Mouse (Mus musculus) hindbrain, embryonic 11.5 days (tissue): ENCODE measurements around the gene Mcm3. TPM values are rescaled to one million over a fixed set of nuclear protein-coding genes. Genes with fewer than 3 reads are reported as not detected.

ENCODE experiments used
- ATAC-seq: fragments of 200-750 bp; cut with Nextera tagmentation; 2 replicates; pipeline ENCODE4 v1.8.0; 2017; ENCODE audit warnings: mild to moderate bottlenecking, moderate TSS enrichment, moderate library complexity; ENCODE audit not compliant: low FRiP score
- DNase-seq: peaks from one replicate; pipeline ENCODE4 v3.0.0-alpha.2; 2015; ENCODE audit warnings: low spot score
- H3K27ac ChIP-seq: fragments of 300-500 bp; sonication (generic); 2 replicates; pipeline ENCODE4 v1.5.1; 2014; ENCODE audit warnings: mild to moderate bottlenecking, low read depth, low read length
- H3K27me3 ChIP-seq: fragments of 300-500 bp; sonication (generic); 2 replicates; pipeline ENCODE4 v1.6.1; 2014; ENCODE audit warnings: mild to moderate bottlenecking, low read length, moderate library complexity, mixed read lengths; ENCODE audit not compliant: control insufficient read depth, insufficient read depth
- H3K36me3 ChIP-seq: fragments of 300-500 bp; sonication (generic); 2 replicates; pipeline ENCODE4 v1.6.1; 2014; ENCODE audit warnings: mild to moderate bottlenecking, low read length, moderate library complexity, mixed read lengths; ENCODE audit not compliant: control insufficient read depth, insufficient read depth
- H3K4me1 ChIP-seq: fragments of 300-500 bp; sonication (generic); replicated peaks from 2 replicates; pipeline ENCODE4 v1.6.1; 2014; ENCODE audit warnings: low read length, mixed read lengths; ENCODE audit not compliant: control insufficient read depth, insufficient read depth
- H3K4me2 ChIP-seq: fragments of 300-500 bp; sonication (generic); replicated peaks from 2 replicates; pipeline ENCODE4 v1.6.1; 2014; ENCODE audit warnings: mild to moderate bottlenecking, low read depth, low read length
- H3K4me3 ChIP-seq: fragments of 300-500 bp; sonication (generic); 2 replicates; pipeline ENCODE4 v1.5.1; 2014; ENCODE audit warnings: low read depth, low read length
- H3K9ac ChIP-seq: fragments of 300-500 bp; sonication (generic); 2 replicates; pipeline ENCODE4 v1.6.1; 2014; ENCODE audit warnings: low read depth, low read length
- H3K9me3 ChIP-seq: fragments of 300-500 bp; sonication (generic); 2 replicates; pipeline ENCODE4 v1.6.1; 2016; ENCODE audit warnings: low read length; ENCODE audit not compliant: control insufficient read depth
- WGBS: fragments of 180-500 bp; shearing (Covaris S2); extraction: QIAGEN DNeasy Blood & Tissue Kit; methylation state at CpG from one replicate; pipeline ENCODE4 v1.1.7; 2014; 5-methylcytosine and 5-hydroxymethylcytosine counted together
- polyA plus RNA-seq: library from polyadenylated mRNA; unstranded; fragments of >200 nt; fragmentation: Nextera tagmentation; extraction: Ambion mirVana; gene quantifications from 2 replicates; pipeline ENCODE4 v1.2.1, GENCODE M21; 2014

The Mcm3 gene
- polyA plus RNA-seq, 1 experiment from 2014 or later: 152 TPM

GRCm38 (mm10) chr1:20817596-20817995, 2.5 kb downstream of the Mcm3 start:
- no peaks in the 10 kb centered on the region for H3K4me1 ChIP-seq
- H3K9ac ChIP-seq: no peak overlapping the region
- H3K36me3 ChIP-seq: peaks cover 8% of the 10 kb centered on the region; the same call in 1 of the 2 replicates
- no peaks in the 10 kb centered on the region for H3K9me3 ChIP-seq
- 67% methylated on average over 12 of the region's 12 CpGs for WGBS
- ATAC-seq (no peak), DNase-seq (no peak)
- no peak overlapping the region for H3K4me3 ChIP-seq
- H3K4me2 ChIP-seq: no peak overlapping the region
- H3K27me3 ChIP-seq: no peaks in the 10 kb centered on the region
- no peak overlapping the region for H3K27ac ChIP-seq

- DNase-seq (no peak), ATAC-seq (no peak)
- Histone ChIP-seq H3K27ac (no peak overlapping the region), H3K4me2 (no peak overlapping the region), H3K27me3 (no peaks in the 10 kb centered on the region), H3K36me3 (peaks cover 8% of the 10 kb centered on the region; the same call in 1 of the 2 replicates), H3K4me3 (no peak overlapping the region), H3K9me3 (no peaks in the 10 kb centered on the region), H3K9ac (no peak overlapping the region), H3K4me1 (no peaks in the 10 kb centered on the region)
- WGBS: 88% methylated on average over 9 of the region's 9 CpGs
Observed at GRCm38 (mm10) chr1:20817172-20817571, 2.9 kb downstream of the Mcm3 start.

- ATAC-seq: no peak
- Histone ChIP-seq H3K4me3 (no peak overlapping the region), H3K27ac (no peak overlapping the region), H3K27me3 (no peaks in the 10 kb centered on the region), H3K36me3 (peaks cover 8% of the 10 kb centered on the region; the same call in 1 of the 2 replicates), H3K9me3 (no peaks in the 10 kb centered on the region), H3K4me2 (no peak overlapping the region), H3K9ac (no peak overlapping the region), H3K4me1 (no peaks in the 10 kb centered on the region)
- no peak for DNase-seq
- 94% methylated on average over 8 of the region's 8 CpGs for WGBS
Observed at GRCm38 (mm10) chr1:20814521-20814920, 5.6 kb downstream of the Mcm3 start.

- Histone ChIP-seq H3K4me2 (no peak overlapping the region), H3K9ac (no peak overlapping the region), H3K9me3 (no peaks in the 10 kb centered on the region), H3K27ac (no peak overlapping the region), H3K27me3 (no peaks in the 10 kb centered on the region), H3K4me1 (no peaks in the 10 kb centered on the region), H3K4me3 (no peak overlapping the region), H3K36me3 (peaks cover 16% of the 10 kb centered on the region)
- 96% methylated on average over 10 of the region's 10 CpGs for WGBS
- ATAC-seq (no peak), DNase-seq (no peak)
Observed at GRCm38 (mm10) chr1:20804526-20804925, 15.6 kb downstream of the Mcm3 start.

GRCm38 (mm10) chr1:20801682-20802390, 18.3 kb downstream of the Mcm3 start:
- ATAC-seq (peak; percentile 55), DNase-seq (peak; percentile 50)
- H3K4me2 ChIP-seq: no peak overlapping the region
- no peaks in the 10 kb centered on the region for H3K27me3 ChIP-seq
- no peak overlapping the region for H3K27ac ChIP-seq
- peaks cover 8% of the 10 kb centered on the region for H3K36me3 ChIP-seq
- 85% methylated on average over 8 of the region's 8 CpGs for WGBS
- no peaks in the 10 kb centered on the region for H3K4me1 ChIP-seq
- no peak overlapping the region for H3K9ac ChIP-seq
- no peak overlapping the region for H3K4me3 ChIP-seq
- H3K9me3 ChIP-seq: no peaks in the 10 kb centered on the region

GRCm38 (mm10) chr1:20801275-20801674, 18.8 kb downstream of the Mcm3 start:
- H3K4me1 ChIP-seq: no peaks in the 10 kb centered on the region
- no peak for DNase-seq
- peaks cover 4% of the 10 kb centered on the region; the same call in 1 of the 2 replicates for H3K36me3 ChIP-seq
- H3K9ac ChIP-seq: no peak overlapping the region
- H3K4me2 ChIP-seq: no peak overlapping the region
- WGBS: 93% methylated on average over 2 of the region's 2 CpGs
- no peaks in the 10 kb centered on the region for H3K9me3 ChIP-seq
- no peak overlapping the region for H3K4me3 ChIP-seq
- no peaks in the 10 kb centered on the region for H3K27me3 ChIP-seq
- H3K27ac ChIP-seq: no peak overlapping the region
- no peak for ATAC-seq

- H3K4me2 ChIP-seq: no peak overlapping the region
- H3K9ac ChIP-seq: no peak overlapping the region
- ATAC-seq: no peak
- no peaks in the 10 kb centered on the region for H3K9me3 ChIP-seq
- no peaks in the 10 kb centered on the region for H3K36me3 ChIP-seq
- no peak for DNase-seq
- H3K27me3 ChIP-seq: no peaks in the 10 kb centered on the region
- H3K4me1 ChIP-seq: no peaks in the 10 kb centered on the region
- 93% methylated on average over 5 of the region's 5 CpGs for WGBS
- no peak overlapping the region for H3K4me3 ChIP-seq
- no peak overlapping the region for H3K27ac ChIP-seq
Observed at GRCm38 (mm10) chr1:20795178-20795577, 24.9 kb downstream of the Mcm3 start.

- Histone ChIP-seq H3K9ac (no peak overlapping the region), H3K4me1 (no peaks in the 10 kb centered on the region), H3K4me2 (no peak overlapping the region), H3K36me3 (no peaks in the 10 kb centered on the region), H3K27me3 (no peaks in the 10 kb centered on the region), H3K9me3 (no peaks in the 10 kb centered on the region), H3K4me3 (no peak overlapping the region), H3K27ac (no peak overlapping the region)
- no peak for DNase-seq
- WGBS: 96% methylated on average over 4 of the region's 4 CpGs
- ATAC-seq: no peak
Observed at GRCm38 (mm10) chr1:20794760-20795159, 25.4 kb downstream of the Mcm3 start.

- H3K9me3 ChIP-seq: no peaks in the 10 kb centered on the region
- no peak overlapping the region for H3K4me3 ChIP-seq
- H3K36me3 ChIP-seq: no peaks in the 10 kb centered on the region
- H3K4me1 ChIP-seq: no peaks in the 10 kb centered on the region
- H3K9ac ChIP-seq: no peak overlapping the region
- H3K27ac ChIP-seq: no peak overlapping the region
- no peaks in the 10 kb centered on the region for H3K27me3 ChIP-seq
- 80% methylated on average over 7 of the region's 7 CpGs for WGBS
- DNase-seq (no peak), ATAC-seq (no peak)
- H3K4me2 ChIP-seq: no peak overlapping the region
Observed at GRCm38 (mm10) chr1:20791414-20791813, 28.7 kb downstream of the Mcm3 start.
